Mouse (Mus musculus) C2C12 (cell line): ENCODE measurements around the gene Cerk.

ENCODE experiments used
- CEBPB ChIP-seq: IDR thresholded peaks from one replicate; pipeline ENCODE4 v1.6.1; 2011; ENCODE audit warnings: low read depth, mild to moderate bottlenecking, control low read depth, moderate library complexity
- CTCF ChIP-seq: IDR thresholded peaks from one replicate; pipeline ENCODE4 v1.5.1; 2011; ENCODE audit not compliant: control insufficient read depth, insufficient read depth, insufficient read length
- FOSL1 ChIP-seq: IDR thresholded peaks from one replicate; pipeline ENCODE4 v1.8.0; 2011; ENCODE audit warnings: mild to moderate bottlenecking, low read length; ENCODE audit not compliant: poor library complexity, insufficient read depth, severe bottlenecking
- MAX ChIP-seq: IDR thresholded peaks from one replicate; pipeline ENCODE4 v1.6.1; 2011; ENCODE audit warnings: mild to moderate bottlenecking, control low read depth
- MYOD1 ChIP-seq: IDR thresholded peaks from one replicate; pipeline ENCODE4 v1.6.1; 2011; ENCODE audit warnings: low read depth; ENCODE audit not compliant: control insufficient read depth, insufficient read length
- MYOG ChIP-seq: IDR thresholded peaks from one replicate; pipeline ENCODE4 v1.6.1; 2011; ENCODE audit not compliant: control insufficient read depth, insufficient read length; ENCODE audit errors: extremely low read depth
- USF1 ChIP-seq: IDR thresholded peaks from one replicate; pipeline ENCODE4 v1.6.1; 2011; ENCODE audit warnings: low read depth, mild to moderate bottlenecking, control low read depth, moderate library complexity

- TF ChIP-seq CTCF: no peak
- no peak for TF ChIP-seq MYOG
- TF ChIP-seq MAX: no peak
- TF ChIP-seq USF1: no peak
- no peak for TF ChIP-seq MYOD1
- TF ChIP-seq CEBPB: no peak
- no peak for TF ChIP-seq FOSL1
Observed at GRCm38 (mm10) chr15:86184851-86185688, 871 bp downstream of the Cerk start.
